Mouse (Mus musculus) kidney, adult 2 months (tissue): ENCODE data around the gene Fasn.
A peak's percentile ranks its signal among the peaks of the same experiment; 100 is the strongest.

Experiments used
- CTCF ChIP-seq: fragments of 200-500 bp; conservative IDR thresholded peaks from 2 replicates; pipeline ENCODE4 v1.5.1; 2011; ENCODE audit warnings: low read depth, mild to moderate bottlenecking, control low read depth, low read length, moderate library complexity, mixed read lengths; ENCODE audit not compliant: insufficient read depth, insufficient read length
- POLR2A ChIP-seq: fragments of 200-500 bp; IDR thresholded peaks from one replicate; pipeline ENCODE4 v1.6.1; 2011; ENCODE audit warnings: low read depth, low read length, control low read depth

- TF ChIP-seq CTCF (peak; percentile 100; the same call in 1 of the 2 replicates), POLR2A (no peak)
Measured at GRCm38 (mm10) chr11:120775774-120776469, 48.4 kb downstream of the Fasn start.
